Mouse (Mus musculus): ENCODE results near the gene Ntn1.
A peak's percentile ranks its signal among the peaks of the same experiment; 100 is the strongest.

The Ntn1 gene

DNA sequence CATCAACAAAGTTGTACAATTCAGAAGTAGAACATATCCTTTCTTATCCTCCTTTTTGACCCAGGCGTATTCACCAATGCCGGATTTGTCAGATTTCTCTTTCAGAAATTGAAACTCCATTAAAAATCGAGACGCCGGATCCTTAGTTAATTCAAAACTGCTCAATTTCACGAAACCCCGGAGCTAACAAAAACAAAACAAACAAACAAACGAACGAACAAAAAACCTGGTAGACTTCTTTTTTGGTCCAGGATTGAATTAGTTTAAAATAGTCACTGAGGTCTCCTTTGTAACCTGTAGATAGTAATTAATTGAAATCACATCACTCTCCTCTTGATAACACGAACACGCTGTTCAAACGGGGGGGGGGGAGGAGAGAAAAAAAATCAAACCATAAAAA lies 16.5 kb downstream of the Ntn1 start:
- DNase-seq (ENCODE audit: low read depth, low spot score), result no peak

GRCm38 (mm10) chr11:68383519-68383918 lies 17.1 kb downstream of the Ntn1 start:
- peak; percentile 51 for DNase-seq (ENCODE audit: low read depth, low spot score)

- no peak for DNase-seq (ENCODE audit: low read depth, low spot score)
These were observed 18.8 kb downstream of the Ntn1 start for GRCm38 (mm10) chr11:68381833-68382232.

DNA sequence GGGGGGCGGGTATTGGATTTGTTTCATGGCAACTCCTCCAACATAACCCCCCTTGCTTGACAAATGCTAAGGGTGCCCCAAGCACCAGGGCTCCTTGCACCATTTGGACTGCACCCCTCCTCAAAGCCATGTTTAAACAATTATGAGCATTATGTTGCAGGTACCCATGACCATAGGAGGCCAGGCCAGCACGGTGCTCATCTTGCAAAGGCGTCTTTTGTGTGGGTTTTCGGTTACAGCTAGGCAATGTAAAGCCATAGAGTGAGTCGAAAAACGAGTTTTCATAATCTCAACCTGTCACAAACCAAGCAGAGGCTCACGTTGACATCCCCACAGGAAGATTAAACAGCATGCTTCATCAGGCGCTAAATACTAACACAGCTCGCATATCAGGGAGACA lies 19.3 kb downstream of the Ntn1 start:
- DNase-seq (ENCODE audit: low read depth, low spot score), result no peak

GRCm38 (mm10) chr11:68378946-68379764 lies 21.5 kb downstream of the Ntn1 start:
- no peak for DNase-seq (ENCODE audit: low read depth, low spot score)

DNA sequence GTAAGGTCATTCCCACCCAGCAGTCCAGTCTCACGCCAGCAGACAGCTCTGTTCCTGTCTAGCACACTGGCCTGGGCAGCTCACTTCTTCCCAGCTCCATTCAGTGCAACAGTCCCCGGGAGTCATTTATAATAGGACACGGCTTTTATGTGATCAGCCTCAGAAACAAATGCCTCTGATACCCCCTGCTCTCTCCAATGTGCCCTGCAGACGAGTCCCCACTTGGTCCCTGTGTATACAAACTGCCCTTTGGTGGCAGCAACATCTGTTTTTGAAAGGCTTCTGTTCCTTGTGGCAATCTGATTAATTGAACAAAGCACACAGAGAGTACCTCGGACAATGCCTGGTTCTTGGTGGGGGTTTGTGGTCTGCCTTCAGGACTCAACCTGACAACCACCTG lies 22.2 kb downstream of the Ntn1 start:
- DNase-seq (ENCODE audit: low read depth, low spot score), result no peak

GRCm38 (mm10) chr11:68373105-68373504 lies 27.5 kb downstream of the Ntn1 start:
- no peak for DNase-seq (ENCODE audit: low read depth, low spot score)

DNA sequence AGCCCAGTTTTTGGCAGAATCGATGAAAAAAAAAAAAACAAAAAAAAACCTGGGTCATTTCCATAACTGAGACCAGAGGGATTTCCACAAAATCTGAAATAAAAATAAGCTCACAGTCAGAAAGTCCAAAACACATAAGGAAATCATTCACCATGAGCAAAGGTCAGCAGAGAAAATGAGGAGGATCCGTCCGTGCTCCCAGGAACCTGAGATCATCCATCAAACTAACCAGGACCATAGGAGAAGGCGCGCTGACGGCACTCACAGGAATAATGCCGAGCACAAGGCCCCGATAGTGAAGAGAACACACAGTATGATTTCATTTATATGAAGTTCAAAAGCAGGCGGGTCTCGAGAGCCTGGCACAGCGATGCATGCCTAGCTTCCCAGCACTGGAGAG lies 29.0 kb downstream of the Ntn1 start:
- DNase-seq (ENCODE audit: low read depth, low spot score), result no peak

DNA sequence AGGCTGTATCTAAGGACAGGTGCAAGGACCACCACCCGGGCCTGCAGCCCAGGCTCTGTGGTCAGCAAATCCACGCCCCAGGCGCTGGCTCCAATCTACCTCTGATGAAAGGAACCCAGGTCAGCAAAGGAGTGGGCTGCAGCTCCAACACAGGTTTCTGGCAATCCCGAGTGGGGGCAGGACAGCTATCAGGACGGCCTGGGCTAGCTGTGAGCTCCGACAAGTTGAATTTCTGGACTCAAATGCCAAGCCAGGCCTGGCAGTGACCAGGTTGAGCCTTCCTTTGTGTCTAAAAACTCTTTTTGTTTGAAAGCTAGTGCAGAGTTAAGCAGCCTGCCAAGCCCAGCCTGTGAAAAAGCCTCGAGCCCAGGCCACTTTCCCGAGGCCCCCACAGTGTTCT lies 43.7 kb downstream of the Ntn1 start:
- no peak for DNase-seq (ENCODE audit: low read depth, low spot score)

- no peak for DNase-seq (ENCODE audit: low read depth, low spot score)
These were observed 45.1 kb downstream of the Ntn1 start for GRCm38 (mm10) chr11:68355561-68355960.

GRCm38 (mm10) chr11:68354848-68355247 lies 45.8 kb downstream of the Ntn1 start:
- DNase-seq (ENCODE audit: low read depth, low spot score), result no peak

GRCm38 (mm10) chr11:68352236-68352635 lies 48.4 kb downstream of the Ntn1 start:
- DNase-seq (ENCODE audit: low read depth, low spot score), result no peak

DNA sequence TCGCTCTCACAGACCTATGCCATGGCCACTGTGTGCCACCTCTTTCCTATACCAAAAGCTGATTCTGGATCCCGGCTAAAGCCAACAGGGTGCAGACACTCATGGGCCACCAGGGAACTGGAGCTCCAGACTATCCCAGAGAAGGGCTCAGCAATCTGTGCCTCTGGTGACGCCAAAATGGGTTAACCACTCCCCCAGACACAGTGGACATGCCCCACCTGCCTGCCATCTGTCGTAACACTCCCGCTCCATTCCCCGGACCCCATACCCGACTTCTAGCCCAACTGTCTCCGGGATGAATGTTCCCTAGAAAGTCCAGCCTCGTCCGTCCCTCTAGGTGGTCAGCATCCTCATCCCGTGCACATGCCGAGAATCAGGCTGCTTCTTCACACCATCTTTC lies 51.8 kb downstream of the Ntn1 start:
- no peak for DNase-seq (ENCODE audit: low read depth, low spot score)

DNA sequence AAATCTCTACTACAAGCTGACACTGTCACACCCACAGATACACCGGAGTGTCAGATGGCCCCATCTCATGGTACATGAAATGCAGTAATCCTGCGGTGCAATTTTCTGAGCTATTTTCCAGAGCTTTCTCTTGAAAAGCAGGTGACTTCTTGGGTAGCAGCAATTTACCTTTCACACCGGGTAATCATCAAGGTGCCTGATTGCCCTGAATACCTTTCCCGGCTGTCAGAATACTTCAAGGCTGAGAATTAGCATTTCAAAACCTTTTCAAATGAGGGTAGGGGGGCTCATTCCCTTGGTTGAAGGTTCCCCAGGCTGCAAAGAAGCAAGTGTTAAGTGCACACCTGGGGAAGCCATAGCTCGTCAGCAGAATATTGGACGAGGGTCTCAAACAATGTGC lies 52.5 kb downstream of the Ntn1 start:
- no peak for DNase-seq (ENCODE audit: low read depth, low spot score)

- DNase-seq (ENCODE audit: low read depth, low spot score), result no peak
These were observed 53.1 kb downstream of the Ntn1 start for GRCm38 (mm10) chr11:68347508-68347907.

DNA sequence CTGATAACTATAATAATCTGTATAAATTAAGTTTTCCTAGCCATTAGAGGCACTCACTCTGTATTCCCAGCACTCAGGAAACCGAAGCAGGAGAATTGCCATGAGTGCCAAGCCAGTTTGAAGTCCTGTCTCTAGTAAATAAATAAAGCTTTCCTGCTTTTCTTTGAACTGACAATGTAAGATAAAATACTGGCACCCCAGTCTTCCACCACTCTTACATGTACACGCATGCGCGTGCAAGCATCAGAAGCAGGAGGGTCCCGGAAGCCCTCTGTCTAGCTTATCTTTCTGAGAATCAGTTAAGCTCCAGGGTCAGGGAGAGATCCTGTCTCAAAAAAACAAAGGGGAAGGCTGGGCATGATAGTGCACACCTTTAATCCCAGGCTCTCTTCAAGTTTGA lies 54.5 kb downstream of the Ntn1 start:
- no peak for DNase-seq (ENCODE audit: low read depth, low spot score)

GRCm38 (mm10) chr11:68344221-68344620 lies 56.4 kb downstream of the Ntn1 start:
- no peak for DNase-seq (ENCODE audit: low read depth, low spot score)

- no peak for DNase-seq (ENCODE audit: low read depth, low spot score)
These were observed 57.9 kb downstream of the Ntn1 start for GRCm38 (mm10) chr11:68342761-68343160.

DNA sequence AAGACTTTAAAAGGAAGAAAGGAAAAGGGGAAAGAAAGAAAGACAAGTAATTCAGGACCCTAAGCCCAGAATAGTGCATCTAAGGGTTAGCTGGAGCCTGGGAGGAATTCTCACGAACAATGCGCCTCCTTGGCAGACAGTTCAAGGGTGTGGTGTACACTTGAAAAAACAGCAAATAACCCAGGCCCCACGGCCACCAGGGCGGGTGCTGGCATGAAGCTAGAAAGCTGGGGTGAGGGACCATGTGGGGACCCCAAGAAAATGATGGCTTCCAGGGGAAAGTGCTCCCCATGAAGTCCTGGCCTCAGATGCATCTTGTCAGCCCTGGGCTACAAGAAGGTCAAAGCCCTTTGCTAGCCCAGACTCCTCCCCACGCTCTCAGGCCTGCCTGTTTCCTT lies 58.6 kb downstream of the Ntn1 start:
- DNase-seq (ENCODE audit: low read depth, low spot score), result no peak

DNA sequence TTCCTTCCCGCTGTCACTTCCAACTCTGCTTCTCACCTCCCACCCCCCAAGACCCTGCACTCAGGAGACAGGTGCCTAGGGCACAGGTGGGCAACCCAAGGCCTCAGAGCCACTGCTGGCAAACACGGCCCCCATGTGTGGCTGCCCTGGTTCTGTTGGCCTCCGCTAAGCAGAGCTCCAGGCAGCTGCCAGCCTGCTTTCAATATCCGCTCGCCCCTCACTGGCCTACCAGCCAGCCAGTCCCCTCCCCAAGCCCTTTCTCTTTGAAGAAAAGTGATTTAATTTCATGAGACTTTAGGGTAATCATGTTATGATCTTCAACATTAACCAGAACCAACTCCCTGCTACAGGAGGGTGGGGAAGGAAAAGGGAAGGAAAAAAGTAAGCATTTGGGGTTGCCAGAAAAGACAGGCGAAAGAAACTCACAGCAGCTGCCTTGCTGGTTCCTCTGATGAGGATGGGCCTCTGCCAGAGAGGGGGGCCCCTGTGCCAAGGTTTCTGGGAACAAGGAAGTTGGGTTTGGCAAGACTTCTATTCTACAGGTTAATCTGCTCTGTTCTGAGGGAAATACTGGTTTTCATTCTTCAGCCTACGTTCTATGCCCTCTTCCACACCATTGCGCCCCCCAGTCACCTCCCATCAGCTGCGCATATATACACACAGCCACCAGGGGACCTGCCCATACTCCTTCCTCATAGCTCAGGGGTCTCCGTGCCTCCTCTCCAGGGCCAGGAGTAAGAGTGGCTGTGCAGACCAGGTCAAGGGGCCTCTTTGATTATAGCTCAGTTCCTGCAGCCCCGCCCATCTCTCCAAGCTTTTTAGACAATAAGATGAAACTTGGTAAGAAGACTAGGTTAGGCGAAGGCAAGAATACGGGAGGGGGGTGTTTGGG lies 59.3 kb downstream of the Ntn1 start:
- no peak for DNase-seq (ENCODE audit: low read depth, low spot score)

GRCm38 (mm10) chr11:68340366-68340765 lies 60.3 kb downstream of the Ntn1 start:
- DNase-seq (ENCODE audit: low read depth, low spot score), result no peak

- no peak for DNase-seq (ENCODE audit: low read depth, low spot score)
These were observed 60.8 kb downstream of the Ntn1 start for GRCm38 (mm10) chr11:68339856-68340255.

DNA sequence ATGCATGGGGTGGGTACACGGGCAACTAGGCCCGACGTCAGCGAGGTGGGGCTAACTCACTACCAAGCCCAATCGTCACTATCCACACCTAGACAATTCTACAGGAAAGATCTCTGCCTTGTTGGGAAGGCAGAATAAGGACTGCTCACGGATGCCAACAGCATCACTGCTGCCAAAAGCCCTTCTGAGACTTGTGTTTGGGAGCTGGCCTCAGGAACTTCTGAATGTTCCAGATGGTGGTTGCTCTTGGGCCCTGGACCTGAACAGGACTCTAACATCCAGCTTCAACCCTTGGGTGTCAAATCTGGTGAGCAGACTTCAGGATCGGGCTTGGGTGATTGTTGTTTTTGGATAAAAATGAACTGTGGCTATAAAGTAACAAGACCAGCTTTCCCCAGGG lies 61.3 kb downstream of the Ntn1 start:
- DNase-seq (ENCODE audit: low read depth, low spot score), result no peak
